Mouse (Mus musculus): Measurements from ENCODE around the gene Hap1.

Hap1 gene

GRCm38 (mm10) chr11:100355972-100356818 lies at the start of gene Hap1:
Gene Hap1 (minus strand): TSS chr11:100356128.
- peak; percentile 67 to 73 for DNase-seq

GRCm38 (mm10) chr11:100404456-100405074 lies 48.6 kb upstream of the Hap1 start:
- DNase-seq, result no peak

GRCm38 (mm10) chr11:100403445-100404134 lies 47.7 kb upstream of the Hap1 start:
- DNase-seq, result no peak

GRCm38 (mm10) chr11:100402682-100403081 lies 46.8 kb upstream of the Hap1 start:
- peak; percentile 74 to 84 for DNase-seq

GRCm38 (mm10) chr11:100402240-100402639 lies 46.3 kb upstream of the Hap1 start:
- no peak for DNase-seq

GRCm38 (mm10) chr11:100400842-100401241 lies 44.9 kb upstream of the Hap1 start:
- DNase-seq, result no peak

- DNase-seq, result no peak
These were observed 44.0 kb upstream of the Hap1 start for GRCm38 (mm10) chr11:100399727-100400538.

GRCm38 (mm10) chr11:100399320-100399719 lies 43.4 kb upstream of the Hap1 start:
- peak; percentile 52 to 70 for DNase-seq

- DNase-seq, result no peak
These were observed 42.6 kb upstream of the Hap1 start for GRCm38 (mm10) chr11:100398517-100398916.

GRCm38 (mm10) chr11:100397600-100398389 lies 41.9 kb upstream of the Hap1 start, which contains the start of gene Jup:
Gene Jup (minus strand): TSS chr11:100397763.
- peak; percentile 100 for DNase-seq

GRCm38 (mm10) chr11:100396886-100397599 lies 41.1 kb upstream of the Hap1 start:
- DNase-seq, result peak; percentile 65 to 70

GRCm38 (mm10) chr11:100395861-100396631 lies 40.1 kb upstream of the Hap1 start:
- peak; percentile 68 to 76 for DNase-seq

GRCm38 (mm10) chr11:100395200-100395599 lies 39.3 kb upstream of the Hap1 start:
- peak; percentile 82 to 90 for DNase-seq

- DNase-seq, result no peak
These were observed 38.6 kb upstream of the Hap1 start for GRCm38 (mm10) chr11:100394353-100395074.

- peak in 1 of 2 experiments; percentile 50 for DNase-seq
These were observed 37.8 kb upstream of the Hap1 start for GRCm38 (mm10) chr11:100393733-100394132.

GRCm38 (mm10) chr11:100392958-100393357 lies 37.0 kb upstream of the Hap1 start:
- no peak for DNase-seq

- DNase-seq, result no peak
These were observed 36.0 kb upstream of the Hap1 start for GRCm38 (mm10) chr11:100391884-100392345.

- DNase-seq, result peak; percentile 90 to 94
These were observed 35.4 kb upstream of the Hap1 start for GRCm38 (mm10) chr11:100391081-100391883.
